Mouse (Mus musculus) common myeloid progenitor, adult 5-6 weeks (primary cell): ENCODE results near the gene Qk. TPM values are rescaled to one million over a fixed set of nuclear protein-coding genes. Genes with fewer than 3 reads are reported as not detected.
A peak's percentile ranks its signal among the peaks of the same experiment; 100 is the strongest.

Experiments used
- ATAC-seq: replicated peaks from 2 replicates; pipeline ENCODE4 v1.8.0; 2016; ENCODE audit warnings: low read depth, mild to moderate bottlenecking, moderate TSS enrichment, inconsistent platforms; ENCODE audit not compliant: poor library complexity, severe bottlenecking
- total RNA-seq: library from RNA; stranded (forward); fragments of 200-1000, 187-1606 nt; gene quantifications from 2 replicates; pipeline ENCODE4 v1.2.3, GENCODE M21; 2017

Qk gene
- total RNA-seq, 1 experiment from 2014 or later: 79.6 TPM

GRCm38 (mm10) chr17:10279532-10279931 is 40.1 kb downstream of the Qk start:
- no peak for ATAC-seq

- ATAC-seq: no peak
These were observed 50.1 kb downstream of the Qk start for GRCm38 (mm10) chr17:10269518-10269917.

- ATAC-seq: no peak
These were observed 51.2 kb downstream of the Qk start for GRCm38 (mm10) chr17:10268468-10268867.

DNA sequence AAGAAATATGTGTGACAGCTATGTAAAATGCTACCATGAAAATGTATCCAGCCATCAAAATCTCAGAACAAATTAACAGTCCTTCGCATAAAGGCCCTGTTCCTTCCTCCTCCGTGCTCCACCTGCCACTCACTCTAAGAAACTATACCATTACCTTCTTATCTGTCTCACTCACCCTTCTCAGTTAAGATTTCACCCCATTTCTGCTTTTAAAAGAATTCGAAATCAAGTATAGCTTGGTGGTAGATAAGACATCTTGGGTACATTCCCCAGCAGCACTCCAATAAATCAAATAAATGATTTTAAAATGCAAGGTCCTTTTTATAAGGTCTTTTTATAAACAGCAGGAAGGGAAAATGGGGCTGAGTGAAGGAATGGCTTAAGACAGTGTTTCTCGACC is 53.4 kb downstream of the Qk start:
- no peak for ATAC-seq

- ATAC-seq: no peak
These were observed 68.2 kb downstream of the Qk start for GRCm38 (mm10) chr17:10251252-10251958.

GRCm38 (mm10) chr17:10240081-10240480 is 79.6 kb downstream of the Qk start:
- no peak for ATAC-seq

- ATAC-seq: no peak
These were observed 83.1 kb downstream of the Qk start for GRCm38 (mm10) chr17:10236595-10236994.

GRCm38 (mm10) chr17:10232406-10232805 is 87.2 kb downstream of the Qk start:
- ATAC-seq: peak; percentile 68

DNA sequence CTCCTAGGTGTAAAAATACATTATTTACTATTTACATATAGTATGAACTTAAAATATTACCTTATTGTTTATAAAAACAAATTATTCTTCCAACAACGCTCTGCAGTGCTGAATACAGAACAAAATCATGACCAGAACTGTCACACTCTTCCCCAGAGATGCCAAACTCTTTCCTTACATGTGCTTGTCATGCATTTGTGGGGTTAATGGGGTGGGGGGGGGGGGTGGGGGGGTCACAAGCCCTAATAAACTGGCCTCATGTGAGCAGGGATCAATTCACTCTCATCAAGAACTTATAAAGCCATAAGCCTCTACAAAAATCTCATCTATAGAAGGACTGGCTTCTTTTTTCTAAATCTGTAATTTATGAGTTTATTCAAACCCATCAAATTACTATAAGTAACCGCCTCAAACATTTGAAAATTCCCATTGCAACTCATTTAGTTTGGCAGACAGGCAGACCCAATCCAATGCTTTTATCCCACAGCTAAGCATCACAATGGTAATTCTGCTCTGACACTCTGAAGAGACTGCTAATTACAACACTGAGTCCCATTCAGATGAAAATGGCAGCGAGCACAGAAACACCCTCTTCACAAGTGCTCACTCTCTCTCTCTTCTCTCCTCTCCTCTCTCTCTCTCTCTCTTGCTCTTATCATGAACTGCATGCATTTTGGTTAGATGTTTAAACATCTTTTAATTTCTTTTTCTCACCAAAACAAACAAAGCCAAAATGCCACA is 91.7 kb downstream of the Qk start:
- no peak for ATAC-seq

- no peak for ATAC-seq
These were observed 103.5 kb downstream of the Qk start for GRCm38 (mm10) chr17:10216164-10216563.

- no peak for ATAC-seq
These were observed 110.4 kb downstream of the Qk start for GRCm38 (mm10) chr17:10209154-10209777.

DNA sequence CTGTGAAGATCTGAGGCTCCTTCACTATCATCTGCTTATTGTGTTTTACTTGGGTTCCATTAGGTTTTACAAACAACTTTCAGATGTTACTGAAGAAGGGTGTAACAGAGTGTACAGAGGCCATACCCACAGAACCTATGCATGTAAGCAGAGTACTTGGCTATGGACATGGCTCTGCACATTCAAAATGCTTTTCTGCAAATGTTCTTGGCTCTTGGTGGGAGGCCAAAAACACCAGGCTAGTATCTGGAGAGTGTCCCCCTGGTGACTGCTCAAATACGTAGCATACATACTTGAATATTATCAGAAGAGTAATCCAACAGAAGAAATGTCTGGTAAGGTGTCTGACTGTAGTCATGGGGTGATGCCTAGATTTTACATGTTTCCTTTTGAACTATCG is 121.0 kb downstream of the Qk start:
- no peak for ATAC-seq

GRCm38 (mm10) chr17:10198231-10198630 is 121.4 kb downstream of the Qk start:
- no peak for ATAC-seq

DNA sequence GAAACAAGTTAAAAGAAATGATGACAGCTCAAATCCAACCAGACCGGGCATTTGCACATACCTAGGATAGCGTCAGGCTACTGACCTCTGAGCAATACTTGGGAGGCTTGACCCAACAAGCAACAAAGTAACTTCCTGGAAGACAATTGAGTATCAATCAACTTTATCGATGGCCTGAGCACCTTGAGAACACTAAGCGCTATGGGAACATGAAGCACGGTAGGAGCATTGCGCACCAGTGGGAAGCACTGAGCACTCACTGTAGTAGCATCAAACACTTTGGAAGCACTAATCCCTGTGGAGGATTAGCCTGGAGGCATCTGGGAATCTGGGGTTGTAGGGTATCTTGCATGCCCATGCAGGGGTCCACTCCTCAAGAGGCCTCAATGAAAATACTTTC is 124.0 kb downstream of the Qk start:
- no peak for ATAC-seq

GRCm38 (mm10) chr17:10190857-10191256 is 128.8 kb downstream of the Qk start:
- no peak for ATAC-seq

DNA sequence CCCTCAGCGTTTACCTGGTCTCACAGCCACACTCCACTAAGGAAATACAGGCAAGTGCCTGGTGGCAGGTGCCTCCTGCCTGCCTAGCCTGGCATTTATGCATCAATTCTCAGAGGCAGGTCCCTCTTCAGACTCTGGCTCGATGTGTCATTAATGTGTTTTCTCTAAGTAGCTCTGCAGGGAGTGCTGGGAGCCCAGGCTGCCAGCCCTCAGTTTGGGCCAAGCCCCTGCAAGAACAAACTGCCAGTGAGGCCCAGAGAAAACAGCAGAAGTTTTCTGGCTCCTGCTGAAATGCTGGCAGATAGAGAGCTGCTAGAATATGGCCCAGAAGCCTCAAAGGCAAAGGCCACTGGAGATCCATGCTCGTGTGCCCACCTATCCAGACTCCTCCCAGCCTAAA is 131.2 kb downstream of the Qk start:
- no peak for ATAC-seq

GRCm38 (mm10) chr17:10187431-10188020 is 132.1 kb downstream of the Qk start:
- ATAC-seq: no peak

DNA sequence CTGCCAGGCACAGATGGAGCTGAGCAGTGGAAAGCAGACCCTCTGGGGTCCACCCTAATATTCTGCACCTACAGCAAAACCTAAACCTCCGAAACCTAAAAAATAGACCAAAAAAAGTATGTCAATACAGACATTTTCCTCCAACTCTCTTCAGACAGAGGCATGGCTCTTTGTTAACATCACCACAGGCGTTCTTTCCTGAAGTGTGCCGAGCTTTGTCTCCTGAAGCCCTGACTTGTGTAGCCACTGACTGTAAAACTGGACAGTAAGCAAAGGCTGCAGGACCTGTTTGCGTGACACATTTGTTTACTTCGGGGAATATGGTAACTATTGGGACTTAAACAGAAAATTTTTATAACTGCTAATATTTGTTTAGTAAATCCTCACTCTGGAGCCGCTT is 137.9 kb downstream of the Qk start:
- no peak for ATAC-seq

DNA sequence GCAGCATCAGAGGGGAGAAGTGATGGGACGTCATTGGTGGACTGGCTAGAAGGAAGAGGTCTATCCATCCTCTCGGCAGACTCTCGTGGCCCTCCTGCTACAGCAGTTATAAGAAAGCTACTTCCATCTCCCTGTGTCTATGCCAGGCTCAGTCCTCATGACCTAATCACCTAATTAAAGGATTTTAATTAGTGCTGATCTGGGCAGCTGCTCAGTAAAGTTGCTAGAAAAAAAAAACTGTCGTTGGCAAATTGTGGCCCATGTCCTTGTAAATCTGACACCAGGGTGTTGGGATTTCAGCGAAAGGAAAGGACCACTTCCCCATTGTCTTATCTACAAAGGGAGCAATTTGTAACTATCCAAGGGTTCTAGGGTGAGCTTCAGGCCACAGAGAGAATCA is 142.6 kb downstream of the Qk start:
- no peak for ATAC-seq

- no peak for ATAC-seq
These were observed 158.4 kb downstream of the Qk start for GRCm38 (mm10) chr17:10161258-10161657.

DNA sequence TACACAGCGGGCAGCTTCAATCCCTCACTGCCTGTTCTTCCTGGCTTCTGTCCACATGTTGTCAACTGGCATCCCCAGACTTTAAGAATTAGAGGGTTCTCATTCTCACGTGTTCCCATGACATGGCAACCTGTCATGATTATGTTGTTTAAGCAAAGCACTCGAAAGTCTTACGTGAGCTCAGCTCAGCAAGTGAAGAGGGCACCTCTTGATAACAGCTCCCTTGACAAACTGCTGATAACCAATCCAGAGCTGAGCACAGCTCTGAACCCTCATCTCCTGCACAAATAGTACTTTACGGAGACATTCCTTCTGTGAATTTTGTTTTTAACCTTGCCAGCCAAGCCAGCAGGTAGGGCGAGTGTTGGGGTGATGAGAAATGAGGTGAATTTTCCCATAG is 159.2 kb downstream of the Qk start:
- ATAC-seq: no peak
